Mouse (Mus musculus) duodenum, adult 2 months (tissue): ENCODE results near the gene Ltb. TPM values are rescaled to one million over a fixed set of nuclear protein-coding genes. Genes with fewer than 3 reads are reported as not detected.

Experiments
- polyA plus RNA-seq: library from polyadenylated mRNA; depleted of rRNA; stranded (reverse); fragments of >200 nt; gene quantifications from 2 replicates; pipeline ENCODE4 v1.2.3, GENCODE M21; 2012; ENCODE audit warnings: low replicate concordance; rRNA removed

Gene Ltb
- polyA plus RNA-seq, result 6.3 and 41.5 TPM in 2 replicates

DNA sequence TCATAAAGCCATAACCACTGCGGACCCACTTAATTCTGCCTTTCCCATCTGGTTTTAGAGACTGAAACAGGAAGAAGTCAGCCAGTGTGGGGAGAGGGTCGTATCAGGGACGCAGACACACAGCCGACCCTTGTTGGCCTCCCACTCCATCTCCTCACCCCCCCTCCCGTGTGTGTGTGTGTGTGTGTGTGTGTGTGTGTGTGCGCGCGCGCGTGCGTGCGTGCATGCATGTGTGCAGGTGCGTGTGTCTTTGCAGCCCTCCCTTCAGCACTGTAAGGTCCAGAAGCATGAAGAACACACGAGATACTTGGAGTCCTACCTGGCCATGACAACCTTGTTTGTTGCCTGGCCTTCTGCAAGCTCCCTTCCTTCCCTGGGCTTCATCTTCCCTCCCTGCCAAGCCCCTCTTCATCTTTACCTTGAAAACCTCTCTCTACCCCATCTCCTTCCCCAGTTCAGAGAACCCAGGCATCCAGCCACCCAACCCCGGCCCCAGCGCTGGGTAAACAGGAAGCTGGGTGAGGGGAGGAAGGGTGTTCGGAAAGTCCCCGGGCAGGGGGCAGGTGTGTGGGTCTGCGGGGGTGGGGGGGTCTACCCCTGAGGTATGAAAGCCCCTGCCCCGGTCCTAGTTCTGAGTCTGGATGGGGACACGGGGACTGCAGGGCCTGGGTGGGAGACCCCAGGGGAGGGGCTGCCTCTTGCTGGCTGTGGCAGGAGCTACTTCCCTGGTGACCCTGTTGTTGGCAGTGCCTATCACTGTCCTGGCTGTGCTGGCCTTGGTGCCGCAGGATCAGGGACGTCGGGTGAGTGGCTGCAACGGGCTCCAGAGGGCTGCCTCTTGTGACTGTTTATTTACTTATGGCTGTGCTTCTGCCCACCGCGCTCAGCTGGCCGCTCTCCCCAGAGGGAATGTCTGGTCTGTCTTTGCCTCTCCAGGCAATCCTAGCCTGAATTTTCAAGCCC lies at the start of gene Ltb:
Gene Ltb, plus strand, starts transcription at position 559 of the 963 bp plus-strand sequence.

DNA sequence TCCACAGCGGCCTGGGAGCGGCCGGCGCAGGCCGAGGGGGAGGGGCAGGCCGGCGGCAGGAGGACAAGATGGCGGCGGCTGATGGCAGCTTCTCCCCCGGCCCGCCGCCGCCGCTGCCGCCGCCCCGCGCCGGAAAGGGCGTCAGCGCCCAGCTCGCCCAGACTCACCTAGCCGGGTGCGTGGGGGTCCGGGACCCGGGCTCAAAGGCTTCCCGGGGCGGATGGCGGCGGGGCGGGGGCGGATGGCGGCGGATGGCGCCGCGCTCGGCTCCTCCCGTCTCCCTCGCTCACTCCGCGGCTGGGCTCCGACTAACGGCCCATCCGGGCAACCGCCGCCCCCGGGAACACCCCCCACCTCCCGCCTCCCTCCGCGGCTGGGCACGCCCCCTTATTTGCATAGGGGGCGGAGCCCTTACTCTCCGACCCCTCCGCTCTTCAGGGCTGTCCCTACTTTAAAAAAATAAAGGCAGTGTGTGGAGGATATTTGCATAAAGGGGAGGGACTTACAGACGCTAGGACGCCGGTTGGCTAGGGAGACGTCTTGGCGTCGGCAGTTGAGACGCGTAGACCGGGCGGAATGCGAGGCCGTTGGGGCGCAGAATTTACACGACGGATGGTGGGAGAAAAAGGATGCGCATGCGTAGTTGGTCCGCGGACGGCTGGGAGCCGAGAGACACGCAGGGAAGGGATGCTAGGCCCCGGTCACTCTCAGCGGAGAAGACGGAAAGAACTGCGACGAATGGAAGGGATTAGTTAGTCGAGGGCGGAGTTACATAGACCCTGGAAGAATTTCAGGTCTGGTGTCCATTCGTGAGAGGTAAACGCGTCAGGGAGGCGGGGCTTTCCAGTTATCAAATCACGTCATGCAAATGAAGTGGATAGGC lies 29.4 kb upstream of the Ltb start, which contains the start of gene Prrc2a:
Gene Prrc2a, minus strand, starts transcription at position 330 of the 883 bp plus-strand sequence.

DNA sequence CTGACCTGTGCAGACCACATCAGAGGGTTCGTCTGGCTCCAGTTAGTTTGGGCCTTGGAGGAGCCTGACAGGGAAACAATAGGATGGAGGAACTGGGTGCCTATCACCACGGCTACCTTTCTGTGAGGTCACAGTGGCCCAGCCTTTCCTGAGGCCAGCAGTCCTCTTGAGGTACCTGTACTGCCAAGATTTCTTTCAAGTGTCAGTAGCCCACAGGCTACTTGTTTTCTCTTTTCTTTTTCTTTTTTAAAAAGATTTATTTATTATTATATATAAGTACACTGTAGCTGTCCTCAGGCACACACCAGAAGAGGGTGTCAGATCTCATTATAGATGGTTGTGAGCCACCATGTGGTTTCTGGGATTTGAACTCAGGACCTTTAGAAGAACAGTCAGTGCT lies 18.3 kb upstream of the Ltb start, which contains the start of gene Aif1:
Gene Aif1, minus strand, starts transcription at position 101 of the 400 bp plus-strand sequence.

DNA sequence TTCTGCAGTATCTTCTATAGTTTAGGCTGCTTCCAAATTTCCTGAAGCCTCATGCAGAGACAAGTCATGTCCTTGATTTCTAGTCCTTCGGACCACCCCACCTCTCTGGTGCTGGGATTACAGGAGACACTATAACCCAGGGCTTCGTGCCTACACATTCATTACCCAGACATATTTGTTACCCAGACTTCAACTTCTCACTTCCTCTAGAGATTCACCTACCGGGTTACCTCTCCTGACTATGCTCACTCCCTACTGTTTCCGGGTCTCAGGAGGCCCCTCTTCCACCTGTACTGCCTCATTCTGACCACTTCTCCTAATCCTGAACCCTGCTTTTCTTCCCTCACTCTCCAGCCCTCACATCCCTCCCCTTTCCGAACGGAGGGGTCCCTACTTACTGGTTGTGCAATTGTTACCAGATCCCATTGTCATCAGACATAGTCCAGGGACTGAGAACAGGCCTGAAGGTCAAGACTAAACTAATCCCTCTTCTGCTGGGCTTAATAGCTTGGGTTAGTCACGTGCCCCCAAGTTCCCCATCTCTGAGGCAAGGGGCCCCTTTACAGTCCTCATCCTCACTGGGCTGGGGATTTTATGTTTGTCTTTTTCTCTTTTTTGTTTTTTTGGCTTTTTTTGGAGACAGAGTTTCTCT lies 6.2 kb upstream of the Ltb start, which contains the start of gene Lst1:
Gene Lst1, minus strand, starts transcription at position 481 of the 652 bp plus-strand sequence.

DNA sequence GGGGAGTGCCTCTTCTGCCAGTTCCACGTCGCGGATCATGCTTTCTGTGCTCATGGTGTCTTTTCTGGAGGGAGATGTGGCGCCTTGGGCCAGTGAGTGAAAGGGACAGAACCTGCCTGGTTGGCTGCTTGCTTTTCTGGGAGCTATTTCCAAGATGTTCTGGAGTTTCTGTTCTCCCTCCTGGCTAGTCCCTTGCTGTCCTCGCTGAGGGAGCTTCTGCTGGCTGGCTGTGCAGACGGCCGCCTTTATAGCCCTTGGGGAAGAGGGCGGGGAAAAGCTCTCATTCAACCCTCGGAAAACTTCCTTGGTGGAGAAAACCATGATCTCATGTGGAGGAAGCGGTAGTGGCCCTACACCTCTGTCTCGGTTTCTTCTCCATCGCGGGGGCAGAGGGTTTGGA lies 7.5 kb downstream of the Ltb start, which contains the start of gene Tnf:
Gene Tnf, minus strand, starts transcription at position 221 of the 400 bp plus-strand sequence.

DNA sequence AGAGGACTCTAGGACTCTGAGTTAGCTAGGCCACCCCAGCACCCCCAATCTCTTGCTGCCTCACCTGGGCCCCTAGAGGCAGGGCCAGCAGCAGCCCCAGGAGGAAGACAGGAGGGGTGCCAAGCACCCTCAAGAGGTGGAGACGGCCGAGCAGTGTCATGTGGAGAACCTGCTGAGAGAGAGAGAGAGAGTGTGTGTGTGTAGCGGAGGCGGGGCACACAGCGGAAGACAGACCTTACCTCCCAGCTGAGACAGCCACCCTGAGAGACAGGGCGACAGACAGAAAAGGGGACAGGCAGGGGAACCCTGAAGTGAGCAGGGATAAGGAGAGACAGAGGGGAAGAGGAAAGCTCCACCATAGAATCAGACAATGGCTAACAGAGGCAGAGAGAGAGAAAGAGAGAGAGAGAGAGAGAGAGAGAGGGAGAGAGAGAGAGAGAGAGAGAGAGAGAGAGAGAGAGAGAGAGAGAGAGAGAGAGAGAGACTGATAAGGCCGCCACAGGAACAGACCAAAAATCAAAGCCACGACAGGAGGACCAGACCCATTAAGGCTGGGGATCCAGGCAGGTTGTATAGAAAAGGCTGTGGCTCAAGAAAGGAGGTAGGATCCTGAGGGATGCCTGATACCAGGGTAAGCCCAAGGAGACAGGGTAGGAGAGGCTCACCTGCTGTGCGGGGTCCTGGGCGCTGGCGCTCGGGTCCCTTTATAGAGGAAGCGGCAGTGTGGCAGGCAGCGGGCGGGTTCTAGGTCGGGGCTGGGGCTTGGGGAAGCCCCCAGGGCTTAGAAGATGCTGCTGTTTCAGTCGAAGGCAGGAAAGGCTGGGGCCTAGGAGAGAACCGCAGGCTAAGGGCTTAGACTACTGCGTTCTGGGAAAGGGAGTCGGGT lies 10.5 kb downstream of the Ltb start, which contains the start of gene Lta:
Gene Lta, minus strand, starts transcription at position 858 of the 886 bp plus-strand sequence.

DNA sequence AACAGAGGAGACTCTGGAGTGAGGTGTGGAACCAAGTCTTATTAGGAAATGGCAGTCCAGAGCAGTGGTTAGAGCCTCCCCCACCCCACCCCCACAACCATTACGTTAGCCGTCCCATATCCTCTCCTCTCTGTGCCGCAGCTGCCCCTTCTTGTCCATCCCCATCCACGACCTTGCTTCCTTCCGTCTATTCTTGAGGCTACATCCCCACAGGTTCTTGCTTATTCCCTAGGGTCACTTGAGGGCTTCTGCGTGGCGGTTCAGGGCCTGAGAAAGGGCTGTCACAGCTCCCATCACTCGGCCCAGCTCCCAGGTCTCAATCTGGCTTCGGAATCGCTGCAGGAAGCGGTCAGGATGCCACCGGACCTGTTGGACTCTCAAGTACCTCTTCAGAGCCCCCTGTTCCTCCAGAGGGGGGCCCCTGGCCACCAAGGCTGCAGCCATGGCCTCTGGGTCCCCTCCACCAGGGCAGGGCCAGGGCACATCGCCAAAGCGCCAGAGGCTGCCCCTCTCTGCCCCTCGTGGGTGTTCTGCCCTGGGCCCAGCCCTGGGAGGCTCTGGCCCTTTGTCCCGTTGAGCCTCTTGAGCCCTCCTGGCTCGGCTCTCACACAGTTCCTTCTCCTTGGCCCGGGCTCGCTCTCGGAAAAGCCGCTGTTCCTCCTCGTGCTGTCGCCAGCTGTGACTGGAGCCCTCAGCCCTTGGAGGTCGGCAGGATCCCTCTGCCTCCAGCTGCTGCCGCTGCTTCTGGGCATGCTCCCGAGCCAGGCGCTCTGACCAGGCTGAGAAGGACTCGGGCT lies 26.1 kb downstream of the Ltb start, which contains the start of gene Gm16181:
Gene Gm16181, plus strand, starts transcription at position 679 of the 797 bp plus-strand sequence.

DNA sequence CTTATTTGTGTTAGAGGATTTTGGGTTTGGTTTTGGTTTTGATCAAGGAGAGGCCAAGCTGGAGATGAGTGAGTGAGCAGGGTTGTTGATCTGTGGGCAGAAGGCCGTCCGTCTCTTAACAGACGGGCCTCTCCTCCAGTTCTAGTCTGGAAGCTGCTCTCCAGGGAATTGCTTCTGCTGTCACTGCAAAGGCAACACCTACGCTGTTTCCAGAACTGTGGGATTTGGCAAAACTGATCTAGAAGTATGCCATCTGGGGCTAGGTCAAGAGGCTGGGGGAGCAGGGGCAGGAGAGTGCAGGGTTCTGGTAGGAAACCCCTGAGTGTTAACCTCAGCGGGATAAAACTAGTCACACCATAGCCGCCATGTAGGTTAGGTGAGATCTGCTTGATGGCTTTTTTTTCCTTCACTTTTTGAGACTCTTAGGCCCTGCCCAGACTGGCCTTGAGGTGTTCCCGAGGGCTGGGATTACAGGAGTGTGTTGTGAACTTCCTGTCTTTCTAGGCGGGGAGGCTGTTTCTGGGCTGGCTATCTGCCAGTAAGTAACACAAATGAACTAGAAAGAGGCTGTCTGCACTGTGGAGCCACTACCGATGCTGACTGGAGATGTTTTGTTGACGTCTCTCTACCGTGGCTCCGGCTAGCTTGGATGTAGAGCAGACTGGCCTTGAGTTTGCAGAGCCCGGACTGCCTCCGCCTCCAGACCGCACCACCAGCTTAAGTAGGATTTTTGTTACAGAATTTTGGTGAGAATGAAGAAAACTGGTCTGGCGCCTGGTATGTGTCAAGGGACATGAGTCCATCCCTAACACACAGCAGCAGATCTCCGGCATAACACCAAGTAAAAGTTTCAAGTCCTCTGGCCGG lies 39.1 kb downstream of the Ltb start, which contains the start of gene Atp6v1g2:
Gene Atp6v1g2, plus strand, starts transcription at position 547 of the 867 bp plus-strand sequence.

DNA sequence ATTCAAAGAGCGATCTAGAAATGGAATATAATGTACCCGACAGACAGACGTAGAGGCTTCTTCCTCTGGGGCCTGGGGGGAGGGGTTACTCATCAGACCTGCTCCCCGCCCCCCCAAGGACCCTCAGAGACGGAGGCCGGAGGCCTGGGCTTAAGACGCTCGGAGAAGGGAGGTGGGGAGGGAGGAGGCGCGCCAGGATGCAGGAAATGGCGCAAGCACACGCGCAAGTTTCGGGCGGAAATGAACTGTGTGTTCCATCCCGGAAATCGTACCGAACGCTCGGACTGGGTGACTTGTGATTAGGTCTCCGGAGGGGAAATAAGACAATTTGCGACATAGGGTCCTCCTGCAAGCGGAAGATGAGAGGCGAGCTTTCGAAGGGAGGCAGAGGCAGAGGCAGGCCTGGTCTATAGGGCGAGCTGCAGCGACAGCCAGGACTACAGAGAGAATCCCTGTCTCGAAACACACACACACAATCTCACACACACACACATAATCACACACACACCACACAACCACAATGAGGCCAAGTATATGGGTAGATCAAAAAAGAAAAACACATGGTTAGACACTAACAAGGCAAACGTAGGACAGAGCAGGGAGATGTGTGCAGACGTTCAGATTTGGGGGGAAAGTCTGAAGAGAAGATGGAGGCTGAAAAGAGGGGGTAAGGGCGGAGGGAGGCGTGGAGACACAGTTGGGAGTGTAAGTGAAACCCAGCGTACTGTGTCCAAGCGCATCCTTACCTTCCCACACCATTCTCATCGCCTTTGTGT lies 41.6 kb downstream of the Ltb start, which contains the start of gene Nfkbil1:
Gene Nfkbil1, minus strand, starts transcription at position 179 of the 776 bp plus-strand sequence.

DNA sequence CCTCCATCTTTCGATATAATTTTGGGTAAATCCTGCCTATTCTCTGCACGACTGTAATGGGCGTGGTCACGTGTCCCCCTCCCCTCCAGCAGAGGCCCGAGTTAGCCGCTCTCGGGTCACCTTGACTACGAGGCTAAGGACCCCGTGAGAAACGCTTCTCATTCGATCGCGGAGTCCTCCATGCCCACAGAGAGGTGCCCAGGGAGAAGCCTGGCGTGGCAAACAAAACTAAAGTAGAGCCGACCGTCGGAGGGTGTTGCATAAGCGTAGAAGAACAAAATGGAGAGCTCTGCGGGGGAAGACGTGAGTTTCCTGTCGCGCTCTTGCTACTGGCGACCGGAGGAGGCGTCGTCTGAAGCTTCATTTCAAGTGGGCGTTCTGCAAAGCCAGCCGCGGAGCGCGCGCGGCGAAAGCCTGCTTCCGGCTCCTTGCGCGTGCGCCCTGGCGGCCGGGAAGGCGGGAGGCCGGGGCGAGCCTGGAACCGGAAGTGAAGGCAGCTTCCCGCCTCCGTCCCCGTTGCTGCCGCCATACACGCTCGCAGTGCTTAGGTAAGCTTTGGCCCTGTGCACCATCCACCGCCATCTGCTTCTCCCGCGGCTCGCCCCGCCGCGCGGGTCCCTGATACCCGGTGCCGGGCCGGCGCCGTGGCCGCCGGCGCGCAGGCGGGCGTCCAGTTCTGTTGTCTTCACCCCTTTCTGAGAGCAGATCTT lies 47.2 kb downstream of the Ltb start, which contains the start of gene Ddx39b:
Gene Ddx39b, plus strand, starts transcription at position 442 of the 710 bp plus-strand sequence.

Other genes with a start within 250 kb of the Ltb start
- 5.4 and 9.5 TPM in 2 replicates for gene Hspa1b, start 235.2 kb upstream of the Ltb start, polyA plus RNA-seq
- gene Gm20481, start 224.5 kb upstream of the Ltb start, polyA plus RNA-seq, result not detected in 2 replicates
- 4.9 and 6.7 TPM in 2 replicates for gene Hspa1a, start 222.3 kb upstream of the Ltb start, polyA plus RNA-seq
- gene Hspa1l, start 221.7 kb upstream of the Ltb start, polyA plus RNA-seq, result 0.15 and 0.22 TPM in 2 replicates
- 88.2 and 110 TPM in 2 replicates for gene Lsm2, start 212.6 kb upstream of the Ltb start, polyA plus RNA-seq
- 142 and 150 TPM in 2 replicates for gene Vars, start 193.5 kb upstream of the Ltb start, polyA plus RNA-seq
- 1.6 and 2.0 TPM in 2 replicates for gene Vwa7, start 177.9 kb upstream of the Ltb start, polyA plus RNA-seq
- gene Sapcd1, start 166.4 kb upstream of the Ltb start, polyA plus RNA-seq, result 0.41 and 0.69 TPM in 2 replicates
- 2.0 and 5.6 TPM in 2 replicates for gene Msh5, start 147.7 kb upstream of the Ltb start, polyA plus RNA-seq
- 133 and 202 TPM in 2 replicates for gene Clic1, start 144.5 kb upstream of the Ltb start, polyA plus RNA-seq
- gene Ddah2, start 135.4 kb upstream of the Ltb start, polyA plus RNA-seq, result 13.4 and 17.5 TPM in 2 replicates
- gene Ly6g6c, start 129.1 kb upstream of the Ltb start, polyA plus RNA-seq, result 0.85 and 7.5 TPM in 2 replicates
- 0.18 and 0.55 TPM in 2 replicates for gene Mpig6b, start 128.3 kb upstream of the Ltb start, polyA plus RNA-seq
- 0.15 and 29.8 TPM in 2 replicates for gene Ly6g6e, start 117.5 kb upstream of the Ltb start, polyA plus RNA-seq
- gene Ly6g6d, start 116.4 kb upstream of the Ltb start, polyA plus RNA-seq, result 5.8 and 13.6 TPM in 2 replicates
- 3.3 and 4.6 TPM in 2 replicates for gene Ly6g6f, start 108.8 kb upstream of the Ltb start, polyA plus RNA-seq
- gene Abhd16a, start 105.2 kb upstream of the Ltb start, polyA plus RNA-seq, result 135 and 240 TPM in 2 replicates
- not detected in 2 replicates for gene Ly6g5c, start 86.2 kb upstream of the Ltb start, polyA plus RNA-seq
- gene Ly6g5b, start 79.0 kb upstream of the Ltb start, polyA plus RNA-seq, result 1.7 TPM in 2 replicates
- gene Gpank1, start 73.0 kb upstream of the Ltb start, polyA plus RNA-seq, result 15.1 and 26.1 TPM in 2 replicates
- 334 and 557 TPM in 2 replicates for gene Csnk2b, start 72.4 kb upstream of the Ltb start, polyA plus RNA-seq
- 21.5 and 30.6 TPM in 2 replicates for gene D17H6S53E, start 68.1 kb upstream of the Ltb start, polyA plus RNA-seq
- gene Apom, start 62.4 kb upstream of the Ltb start, polyA plus RNA-seq, result 0.25 TPM in 2 replicates
- gene Bag6, start 59.3 kb upstream of the Ltb start, polyA plus RNA-seq, result 179 and 180 TPM in 2 replicates
- gene Prrc2a, start 29.5 kb upstream of the Ltb start, polyA plus RNA-seq, result 388 and 529 TPM in 2 replicates
- gene Aif1, start 18.4 kb upstream of the Ltb start, polyA plus RNA-seq, result 0.76 TPM in 1 of 2 replicates, not detected in the other
- 6.5 and 24.6 TPM in 2 replicates for gene Lst1, start 6.0 kb upstream of the Ltb start, polyA plus RNA-seq
- 1.5 and 1.8 TPM in 2 replicates for gene Tnf, start 7.6 kb downstream of the Ltb start, polyA plus RNA-seq
- gene Lta, start 10.9 kb downstream of the Ltb start, polyA plus RNA-seq, result 0.70 and 1.1 TPM in 2 replicates
- gene Gm16181, start 26.4 kb downstream of the Ltb start, polyA plus RNA-seq, result not detected in 2 replicates
- gene Atp6v1g2, start 39.2 kb downstream of the Ltb start, polyA plus RNA-seq, result 2.2 and 3.7 TPM in 2 replicates
- 27.0 and 39.7 TPM in 2 replicates for gene Nfkbil1, start 41.4 kb downstream of the Ltb start, polyA plus RNA-seq
- 147 and 156 TPM in 2 replicates for gene Ddx39b, start 47.3 kb downstream of the Ltb start, polyA plus RNA-seq
- 447 and 1,433 TPM in 2 replicates for gene H2-D1, start 68.3 kb downstream of the Ltb start, polyA plus RNA-seq
- 28.5 and 65.5 TPM in 2 replicates for gene H2-Q1, start 126.0 kb downstream of the Ltb start, polyA plus RNA-seq
- gene H2-Q2, start 147.8 kb downstream of the Ltb start, polyA plus RNA-seq, result 350 and 1,003 TPM in 2 replicates
- 97.7 and 164 TPM in 2 replicates for gene H2-Q4, start 185.2 kb downstream of the Ltb start, polyA plus RNA-seq
- gene H2-Q6, start 230.4 kb downstream of the Ltb start, polyA plus RNA-seq, result 16.0 and 40.0 TPM in 2 replicates
- 49.5 and 117 TPM in 2 replicates for gene H2-Q7, start 244.7 kb downstream of the Ltb start, polyA plus RNA-seq